Mouse (Mus musculus) liver, embryonic 15.5 days (tissue): ENCODE data around the gene Klhl8. TPM values are rescaled to one million over a fixed set of nuclear protein-coding genes. Genes with fewer than 3 reads are reported as not detected.

Source experiments
- ATAC-seq: fragments of 200-750 bp; cut with Nextera tagmentation; 2 replicates; pipeline ENCODE4 v1.8.0; 2017; ENCODE audit warnings: moderate number of reproducible peaks, mild to moderate bottlenecking, moderate library complexity; ENCODE audit not compliant: insufficient read depth
- H3K27ac ChIP-seq: fragments of 300-500 bp; sonication (generic); replicated peaks from 2 replicates; pipeline ENCODE4 v1.5.1; 2015; ENCODE audit warnings: mild to moderate bottlenecking, inconsistent platforms
- H3K27me3 ChIP-seq: fragments of 300-500 bp; sonication (generic); 2 replicates; pipeline ENCODE4 v1.6.1; 2015; ENCODE audit warnings: mild to moderate bottlenecking, inconsistent platforms
- H3K36me3 ChIP-seq: fragments of 300-500 bp; sonication (generic); replicated peaks from 2 replicates; pipeline ENCODE4 v1.6.1; 2015; ENCODE audit warnings: moderate library complexity, mild to moderate bottlenecking, inconsistent platforms
- H3K4me1 ChIP-seq: fragments of 300-500 bp; sonication (generic); replicated peaks from 2 replicates; pipeline ENCODE4 v1.6.1; 2015; ENCODE audit warnings: inconsistent platforms
- H3K4me2 ChIP-seq: fragments of 300-500 bp; sonication (generic); 2 replicates; pipeline ENCODE4 v1.6.1; 2015; ENCODE audit warnings: moderate library complexity, mild to moderate bottlenecking, inconsistent platforms
- H3K4me3 ChIP-seq: fragments of 300-500 bp; sonication (generic); replicated peaks from 2 replicates; pipeline ENCODE4 v1.5.1; 2015; ENCODE audit warnings: mild to moderate bottlenecking, inconsistent platforms
- H3K9ac ChIP-seq: fragments of 300-500 bp; sonication (generic); 2 replicates; pipeline ENCODE4 v1.6.1; 2015; ENCODE audit warnings: moderate library complexity, mild to moderate bottlenecking, inconsistent platforms
- H3K9me3 ChIP-seq: fragments of 300-500 bp; sonication (generic); replicated peaks from 2 replicates; pipeline ENCODE4 v1.6.1; 2016; ENCODE audit warnings: inconsistent platforms
- WGBS: fragments of 180-500 bp; shearing (Covaris S2); methylation state at CpG from one replicate; pipeline ENCODE4 v1.1.7; 2015; ENCODE audit warnings: mixed read lengths; ENCODE audit not compliant: insufficient replicate concordance; 5-methylcytosine and 5-hydroxymethylcytosine counted together
- polyA plus RNA-seq: library from polyadenylated mRNA; unstranded; fragments of >200 nt; fragmentation: Nextera tagmentation; extraction: Ambion mirVana; gene quantifications from 2 replicates; pipeline ENCODE4 v1.2.1, GENCODE M21; 2015

Gene Klhl8
- polyA plus RNA-seq, 1 experiment from 2014 or later, result 1.2 TPM

DNA sequence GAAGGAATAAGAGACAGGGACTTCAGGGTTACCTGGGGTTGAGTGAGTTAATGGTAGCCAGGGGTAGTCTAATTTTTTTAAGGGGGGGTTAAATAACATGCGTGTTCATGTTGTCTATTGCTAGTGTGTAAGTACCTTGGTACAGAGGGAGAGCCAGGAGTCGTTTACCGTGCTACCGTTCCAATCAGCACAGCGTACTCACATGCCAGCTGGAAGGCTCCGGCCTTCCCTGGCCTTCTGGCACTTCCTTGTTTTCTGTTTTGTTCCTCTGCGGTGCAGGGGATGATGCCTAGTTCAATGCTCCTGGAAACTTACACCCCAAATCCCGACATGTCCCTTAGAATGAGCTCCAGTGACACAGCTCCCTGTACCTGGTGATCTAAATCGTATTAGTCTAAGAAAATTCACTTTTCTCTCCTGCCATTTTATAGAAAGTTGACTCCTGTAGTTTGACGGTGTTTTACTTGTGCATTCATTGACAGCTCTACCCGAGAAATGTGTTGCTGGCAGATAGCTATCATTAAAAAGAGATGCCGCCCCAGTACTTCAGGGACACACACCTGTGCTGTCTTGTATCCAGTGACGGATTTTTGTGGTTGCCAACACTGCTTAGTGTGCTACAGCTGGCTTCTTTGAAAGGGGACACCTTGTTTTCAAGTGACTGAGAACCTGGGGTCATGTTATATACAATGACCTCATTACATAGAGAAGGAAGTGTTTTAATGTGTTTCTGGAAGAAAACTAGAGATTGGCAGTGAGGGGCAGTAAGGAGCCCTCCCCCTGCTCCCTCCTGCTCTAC, 89.4 kb downstream of the Klhl8 start:
- no peaks in the 10 kb centered on the region for H3K9me3 ChIP-seq
- H3K36me3 ChIP-seq, result peaks cover 98% of the 10 kb centered on the region
- peaks cover 17% of the 10 kb centered on the region for H3K4me1 ChIP-seq
- H3K4me2 ChIP-seq, result peak overlapping the region; percentile 31; the same call in 1 of the 2 replicates
- 0 out of 2 replicates have a peak overlapping the region, but pooled peaks have one; percentile 4 for H3K27ac ChIP-seq
- H3K4me3 ChIP-seq, result no peak overlapping the region
- no peak overlapping the region for H3K9ac ChIP-seq
- no peaks in the 10 kb centered on the region for H3K27me3 ChIP-seq
- ATAC-seq, result no peak
- 81% methylated on average over 13 of the region's 13 CpGs for WGBS

GRCm38 (mm10) chr5:103821062-103821461, 90.0 kb downstream of the Klhl8 start:
- peaks cover 97% of the 10 kb centered on the region for H3K36me3 ChIP-seq
- no peaks in the 10 kb centered on the region for H3K9me3 ChIP-seq
- H3K27ac ChIP-seq, result 0 out of 2 replicates have a peak overlapping the region, but pooled peaks have one; percentile 4
- H3K27me3 ChIP-seq, result no peaks in the 10 kb centered on the region
- ATAC-seq, result peak; percentile 30
- WGBS, result 65% methylated on average over 9 of the region's 9 CpGs
- H3K9ac ChIP-seq, result no peak overlapping the region
- H3K4me2 ChIP-seq, result peak overlapping the region; percentile 31
- peaks cover 17% of the 10 kb centered on the region for H3K4me1 ChIP-seq
- H3K4me3 ChIP-seq, result no peak overlapping the region

DNA sequence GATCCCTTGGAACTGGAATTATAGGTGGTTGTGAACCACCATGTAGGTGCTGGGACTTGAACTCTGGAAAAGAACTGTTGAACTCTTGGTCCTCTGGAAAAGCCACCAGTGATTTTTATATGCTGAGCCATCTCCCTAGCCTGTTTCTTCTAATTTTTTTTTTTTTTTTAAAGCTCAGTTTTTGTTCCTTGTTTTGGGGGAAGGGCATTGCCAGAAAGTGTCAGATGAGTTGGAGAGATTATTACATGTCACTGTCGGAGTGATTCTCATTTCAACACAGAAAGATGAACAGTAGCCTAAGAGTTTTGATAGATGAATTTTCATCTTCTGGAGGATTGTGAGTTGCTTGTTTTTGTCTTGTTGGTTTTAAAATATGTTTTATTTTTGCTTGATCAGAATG, 91.4 kb downstream of the Klhl8 start:
- Histone ChIP-seq H3K4me2 (no peak overlapping the region), H3K4me3 (no peak overlapping the region), H3K27me3 (no peaks in the 10 kb centered on the region), H3K9me3 (no peaks in the 10 kb centered on the region), H3K27ac (no peak overlapping the region), H3K36me3 (peaks cover 96% of the 10 kb centered on the region), H3K9ac (no peak overlapping the region), H3K4me1 (peaks cover 21% of the 10 kb centered on the region)
- ATAC-seq, result no peak
- WGBS, result 63% methylated on average over 1 of the region's 1 CpGs

DNA sequence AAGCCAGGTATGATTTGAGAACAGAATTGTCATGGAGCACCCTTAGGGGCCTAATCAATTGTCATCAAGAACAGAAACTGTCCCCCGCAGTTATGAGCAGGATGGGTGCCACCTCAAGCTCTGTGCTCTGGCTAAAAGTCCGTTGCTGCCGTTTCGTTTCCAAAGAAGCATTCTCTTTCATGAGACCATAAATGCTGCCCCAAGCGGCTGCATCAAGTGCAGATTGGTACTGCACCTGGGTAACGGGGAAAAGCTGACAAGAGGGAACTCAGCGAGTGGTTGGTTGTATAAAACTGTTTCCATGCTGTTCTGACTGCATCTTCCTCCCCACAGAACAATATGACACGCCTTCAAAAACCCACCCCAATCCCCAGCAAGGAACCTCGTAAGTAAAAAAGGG, 92.5 kb downstream of the Klhl8 start:
- H3K36me3 ChIP-seq, result peaks cover 96% of the 10 kb centered on the region
- H3K4me2 ChIP-seq, result no peak overlapping the region
- no peaks in the 10 kb centered on the region for H3K27me3 ChIP-seq
- ATAC-seq, result no peak
- no peaks in the 10 kb centered on the region for H3K9me3 ChIP-seq
- H3K4me1 ChIP-seq, result peaks cover 31% of the 10 kb centered on the region
- no peak overlapping the region for H3K4me3 ChIP-seq
- H3K9ac ChIP-seq, result no peak overlapping the region
- 89% methylated on average over 9 of the region's 9 CpGs for WGBS
- no peak overlapping the region for H3K27ac ChIP-seq

DNA sequence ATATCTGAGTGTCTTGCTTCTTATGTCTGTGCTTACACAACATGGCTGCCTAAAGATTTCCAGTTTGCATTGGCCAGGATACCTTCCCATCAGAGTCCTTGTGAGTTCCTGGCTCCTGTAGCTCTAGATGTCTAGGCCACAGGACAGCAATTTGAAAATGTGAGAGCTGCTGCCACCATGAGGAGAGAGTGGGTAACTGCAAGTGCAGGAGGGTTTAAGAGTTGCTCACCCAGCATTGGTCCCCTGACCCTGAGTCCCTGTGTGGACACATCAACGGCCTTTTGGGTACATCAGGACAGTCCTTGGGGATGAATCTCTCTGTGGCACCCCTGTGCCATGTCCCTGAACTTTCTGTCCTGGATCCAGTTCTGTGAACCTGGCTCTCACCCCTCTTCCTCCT, 93.3 kb downstream of the Klhl8 start:
- Histone ChIP-seq H3K4me2 (no peak overlapping the region), H3K4me1 (peaks cover 39% of the 10 kb centered on the region), H3K9me3 (no peaks in the 10 kb centered on the region), H3K27me3 (no peaks in the 10 kb centered on the region), H3K27ac (no peak overlapping the region), H3K9ac (no peak overlapping the region), H3K36me3 (peaks cover 96% of the 10 kb centered on the region), H3K4me3 (no peak overlapping the region)
- peak; percentile 45; the same call in 1 of the 2 replicates for ATAC-seq
- 10% methylated on average over 1 of the region's 1 CpGs for WGBS

- no peak for ATAC-seq
- 77% methylated on average over 3 of the region's 3 CpGs for WGBS
- Histone ChIP-seq H3K27me3 (no peaks in the 10 kb centered on the region), H3K9ac (no peak overlapping the region), H3K4me2 (no peak overlapping the region), H3K36me3 (peaks cover 94% of the 10 kb centered on the region), H3K4me3 (no peak overlapping the region), H3K27ac (no peak overlapping the region), H3K4me1 (peaks cover 39% of the 10 kb centered on the region), H3K9me3 (no peaks in the 10 kb centered on the region)
Observed at GRCm38 (mm10) chr5:103816718-103817117, 94.3 kb downstream of the Klhl8 start.

DNA sequence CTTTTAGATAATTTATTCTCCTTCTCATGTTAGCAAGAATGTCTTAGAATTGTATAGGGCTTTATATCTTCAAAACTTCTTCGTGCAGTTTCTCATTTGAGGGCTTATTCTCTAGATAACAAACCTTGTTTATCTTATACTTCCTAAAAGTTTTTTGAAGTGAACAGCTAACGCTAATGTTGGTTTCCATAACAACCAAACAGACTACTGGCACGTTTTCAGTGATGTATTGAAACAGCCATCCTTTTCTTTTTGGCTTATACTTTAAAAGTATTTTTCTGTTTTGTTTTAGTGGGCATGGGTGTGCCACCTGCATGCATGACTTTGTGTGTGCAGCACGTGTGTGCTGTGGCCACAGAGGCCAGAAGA, 95.8 kb downstream of the Klhl8 start:
- Histone ChIP-seq H3K9ac (no peak overlapping the region), H3K27ac (no peak overlapping the region), H3K27me3 (no peaks in the 10 kb centered on the region), H3K9me3 (no peaks in the 10 kb centered on the region), H3K4me3 (no peak overlapping the region), H3K4me1 (peaks cover 25% of the 10 kb centered on the region), H3K36me3 (peaks cover 92% of the 10 kb centered on the region), H3K4me2 (no peak overlapping the region)
- ATAC-seq, result no peak
- 50% methylated on average over 4 of the region's 4 CpGs for WGBS

DNA sequence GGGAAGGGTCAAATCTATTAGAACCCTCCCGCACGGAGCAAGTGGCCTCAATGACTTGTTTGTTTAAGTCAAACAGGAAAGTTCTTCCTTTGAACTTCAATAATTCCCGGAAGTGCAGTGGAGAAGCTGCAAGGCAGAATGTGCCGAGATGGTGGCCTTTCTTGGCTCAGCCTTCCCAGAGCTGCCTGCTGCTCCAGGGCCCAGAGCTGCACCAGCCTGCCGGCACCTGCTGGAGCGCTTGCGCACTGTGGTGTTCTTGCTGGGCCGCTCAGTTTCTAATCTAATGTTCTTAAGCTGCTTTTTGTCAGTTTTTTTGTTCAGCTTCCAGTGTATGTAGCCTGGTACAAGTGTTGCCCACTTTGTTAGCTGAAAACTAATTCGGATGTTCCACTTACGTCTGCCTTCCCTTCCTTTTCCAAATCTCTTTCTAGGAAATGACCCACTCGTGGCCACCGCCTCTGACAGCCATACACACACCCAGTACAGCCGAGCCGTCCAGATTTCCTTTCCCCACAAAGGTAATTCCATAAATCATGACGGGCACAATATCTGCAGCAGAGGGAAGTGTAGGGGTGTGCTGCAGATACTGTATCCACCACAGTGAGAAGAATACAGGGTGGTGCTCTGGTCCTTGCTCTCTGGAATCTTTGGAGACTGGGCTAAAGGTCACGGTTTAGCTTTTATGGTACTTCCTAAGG, 96.4 kb downstream of the Klhl8 start:
- peaks cover 94% of the 10 kb centered on the region for H3K36me3 ChIP-seq
- no peak for ATAC-seq
- 75% methylated on average over 16 of the region's 16 CpGs for WGBS

GRCm38 (mm10) chr5:103813997-103814542, 97.0 kb downstream of the Klhl8 start:
- Histone ChIP-seq H3K4me3 (no peak overlapping the region), H3K27ac (no peak overlapping the region), H3K4me2 (no peak overlapping the region), H3K36me3 (peaks cover 91% of the 10 kb centered on the region), H3K9me3 (no peaks in the 10 kb centered on the region), H3K4me1 (peaks cover 22% of the 10 kb centered on the region), H3K27me3 (no peaks in the 10 kb centered on the region), H3K9ac (no peak overlapping the region)
- no peak for ATAC-seq
- WGBS, result 79% methylated on average over 12 of the region's 12 CpGs

More for the DNA sequence above, 96.4 kb downstream of the Klhl8 start:
- Histone ChIP-seq H3K27ac (no peak overlapping the region), H3K4me1 (peaks cover 22% of the 10 kb centered on the region), H3K27me3 (no peaks in the 10 kb centered on the region), H3K9me3 (no peaks in the 10 kb centered on the region), H3K9ac (no peak overlapping the region), H3K4me3 (no peak overlapping the region), H3K4me2 (no peak overlapping the region)

DNA sequence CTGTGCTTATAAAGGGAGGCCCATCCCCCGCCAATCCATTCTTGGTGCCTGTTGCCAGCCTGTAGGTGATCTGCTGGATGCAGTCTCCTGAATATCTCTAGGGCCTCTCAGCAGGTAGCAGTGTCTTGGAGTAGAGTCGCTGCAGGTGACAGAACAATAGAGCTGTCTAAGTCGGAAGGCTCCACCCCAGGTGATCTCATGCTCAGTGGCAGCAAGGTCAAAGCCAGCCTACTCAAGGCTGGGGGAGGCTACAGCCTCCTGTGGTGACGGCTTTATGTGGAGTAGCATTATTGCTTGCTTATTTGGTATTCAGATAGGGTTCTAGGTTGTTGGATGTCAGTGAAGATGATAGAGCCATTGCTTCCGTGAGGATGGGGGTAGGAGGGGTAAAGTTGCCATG, 97.8 kb downstream of the Klhl8 start:
- no peaks in the 10 kb centered on the region for H3K27me3 ChIP-seq
- H3K27ac ChIP-seq, result no peak overlapping the region
- peaks cover 90% of the 10 kb centered on the region for H3K36me3 ChIP-seq
- no peak overlapping the region for H3K4me2 ChIP-seq
- no peak overlapping the region for H3K4me3 ChIP-seq
- H3K9ac ChIP-seq, result no peak overlapping the region
- no peaks in the 10 kb centered on the region for H3K9me3 ChIP-seq
- ATAC-seq, result no peak
- H3K4me1 ChIP-seq, result peaks cover 22% of the 10 kb centered on the region
- WGBS, result 90% methylated on average over 5 of the region's 5 CpGs
